Mouse (Mus musculus) frontal cortex, postnatal 36 days (tissue): ENCODE results near the gene Fam78b.

Experiments used
- DNase-seq, 2 experiments: peaks; one replicate each; pipeline ENCODE4 v3.0.0; 2022; ENCODE audit warnings: low spot score in 2 of 2

The Fam78b gene

GRCm38 (mm10) chr1:167094589-167095148 is 93.5 kb downstream of the Fam78b start:
- DNase-seq = no peak

- DNase-seq = no peak
Observed at GRCm38 (mm10) chr1:167098741-167099140, 97.5 kb downstream of the Fam78b start.

GRCm38 (mm10) chr1:167102046-167102445 is 100.8 kb downstream of the Fam78b start:
- DNase-seq = no peak

DNA sequence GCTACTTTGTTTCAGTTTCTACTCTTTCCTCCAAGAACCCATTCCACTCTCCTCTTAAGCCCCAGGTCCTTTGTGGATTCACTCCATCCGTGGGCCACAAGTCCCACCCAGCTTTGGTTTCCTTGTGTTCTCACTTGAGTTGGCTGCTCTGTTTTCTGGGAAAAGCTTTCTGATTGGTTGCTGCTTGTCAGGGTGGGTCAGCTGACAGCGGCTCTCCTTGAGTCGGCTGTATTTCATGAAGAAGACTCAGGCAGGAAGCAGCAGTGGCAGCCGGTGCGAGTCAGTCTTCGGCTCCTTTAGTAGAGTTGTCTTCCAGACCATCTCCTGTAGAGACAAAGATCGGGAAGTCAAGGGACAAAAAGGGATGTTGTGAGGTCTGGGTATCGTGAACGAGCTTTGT is 101.3 kb downstream of the Fam78b start:
- DNase-seq = no peak

- DNase-seq = no peak
Observed at GRCm38 (mm10) chr1:167104956-167105626, 103.9 kb downstream of the Fam78b start.

- no peak for DNase-seq
Observed at GRCm38 (mm10) chr1:167105916-167106315, 104.7 kb downstream of the Fam78b start.

- DNase-seq = no peak
Observed at GRCm38 (mm10) chr1:167108973-167109509, 107.8 kb downstream of the Fam78b start.

DNA sequence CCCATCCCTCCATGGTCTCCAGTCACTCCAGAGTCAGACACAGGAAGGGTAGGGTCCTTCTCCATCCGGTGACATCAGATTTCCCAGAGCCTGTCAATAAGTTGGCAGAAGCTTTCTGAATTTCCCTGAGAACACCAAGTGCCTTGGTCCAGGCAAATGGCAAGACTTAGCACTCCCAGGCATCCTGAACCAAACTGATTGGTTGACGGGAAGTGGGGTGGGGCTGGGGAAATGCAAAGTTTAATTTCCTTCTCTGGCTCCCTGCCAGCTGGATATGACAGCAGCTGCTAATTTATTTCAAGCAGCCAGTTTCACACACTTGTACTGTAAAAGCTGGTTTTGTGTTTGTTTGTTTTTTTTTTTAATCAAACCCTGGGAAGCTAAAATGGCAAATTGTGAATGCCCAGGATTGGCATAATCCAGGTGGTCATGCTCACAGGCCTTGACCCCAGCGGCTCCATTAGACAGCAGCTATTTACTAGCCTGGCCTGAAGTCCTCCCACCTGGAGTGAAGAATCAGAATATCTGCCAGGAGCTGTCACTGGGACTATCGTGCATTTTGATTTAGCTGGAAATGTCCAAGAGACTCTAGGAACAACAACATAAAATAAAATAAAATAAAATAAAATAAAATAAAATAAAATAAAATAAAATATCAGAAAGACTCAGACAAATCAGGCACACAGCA is 113.3 kb downstream of the Fam78b start:
- no peak for DNase-seq

GRCm38 (mm10) chr1:167115121-167115520 is 113.9 kb downstream of the Fam78b start:
- DNase-seq = no peak

GRCm38 (mm10) chr1:167116733-167117132 is 115.5 kb downstream of the Fam78b start:
- no peak for DNase-seq

DNA sequence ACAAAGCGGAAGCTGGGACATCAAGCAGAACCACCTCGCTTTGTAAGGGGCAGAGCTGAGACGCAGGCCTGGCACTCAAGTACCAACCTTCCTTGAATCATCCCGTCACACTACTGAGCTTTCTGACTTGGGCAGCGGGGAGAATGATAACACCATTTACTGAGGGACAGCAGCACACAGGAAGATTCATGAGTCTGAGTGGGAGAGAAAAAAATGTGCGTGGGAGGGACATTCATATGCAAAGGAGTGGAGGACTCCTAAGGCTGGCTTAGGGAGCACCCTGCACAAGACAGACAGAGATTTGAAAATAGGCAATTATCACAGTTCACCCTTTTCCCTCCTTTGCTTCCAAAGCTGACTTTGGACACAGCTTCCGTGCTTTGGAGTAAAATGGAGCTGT is 117.8 kb downstream of the Fam78b start:
- DNase-seq = peak in 1 of 2 experiments; percentile 20

DNA sequence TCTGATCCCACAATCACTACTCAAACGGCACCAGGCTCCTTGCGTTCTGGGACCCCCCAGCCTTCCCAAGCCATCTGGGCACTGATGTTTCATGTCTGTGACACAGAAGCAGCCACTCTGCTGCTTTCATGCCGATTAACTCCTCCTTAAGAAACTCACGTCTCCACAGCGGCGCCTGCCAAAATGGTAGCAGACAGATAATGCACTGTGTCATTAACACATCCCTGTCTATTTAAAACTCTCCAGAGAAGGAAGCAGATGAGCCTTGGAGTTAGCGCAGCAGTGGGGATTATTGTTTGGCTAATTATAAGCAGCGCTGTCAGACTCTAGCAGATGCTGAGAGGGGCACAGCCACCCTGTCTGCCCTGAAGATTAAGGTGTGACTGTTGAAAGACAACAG is 118.2 kb downstream of the Fam78b start:
- DNase-seq = peak; percentile 32 to 60

DNA sequence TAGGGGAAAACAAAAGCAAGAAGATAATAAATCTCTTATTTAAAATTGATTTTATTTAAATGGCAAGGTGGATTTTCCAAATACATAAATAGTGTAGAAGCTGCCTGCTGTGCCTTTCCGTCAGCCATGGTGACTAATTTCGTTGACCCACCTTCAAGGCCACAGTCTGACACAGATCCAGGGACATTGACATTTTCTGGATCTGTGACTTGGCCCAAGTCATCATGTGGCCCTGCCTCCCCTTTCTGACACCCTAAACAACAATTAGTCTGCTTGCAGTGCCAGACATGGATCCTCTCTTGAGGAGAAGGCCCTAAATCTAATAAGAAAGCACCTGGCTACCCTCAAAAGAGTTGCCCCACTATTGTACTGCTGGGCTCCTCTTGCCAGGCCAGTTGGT is 121.2 kb downstream of the Fam78b start:
- DNase-seq = no peak

DNA sequence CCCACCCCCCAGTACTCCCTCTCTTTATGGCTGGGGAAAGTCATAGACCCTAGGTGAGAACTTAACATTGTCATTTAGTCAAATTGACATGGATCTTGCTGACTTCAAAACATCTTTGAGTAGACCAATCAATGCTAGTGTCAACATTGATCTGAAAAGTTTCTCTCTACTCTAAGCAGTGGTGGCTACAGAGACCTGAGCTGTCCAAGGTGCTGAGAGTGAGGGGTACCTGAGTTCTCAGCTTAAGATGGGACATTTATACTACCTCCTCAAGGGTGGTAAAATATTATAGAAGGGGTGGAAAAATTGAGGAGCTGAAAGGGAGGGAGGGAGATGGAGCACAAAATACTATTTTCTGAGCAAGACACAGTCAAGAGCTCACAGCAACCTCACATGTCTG is 122.3 kb downstream of the Fam78b start:
- no peak for DNase-seq

DNA sequence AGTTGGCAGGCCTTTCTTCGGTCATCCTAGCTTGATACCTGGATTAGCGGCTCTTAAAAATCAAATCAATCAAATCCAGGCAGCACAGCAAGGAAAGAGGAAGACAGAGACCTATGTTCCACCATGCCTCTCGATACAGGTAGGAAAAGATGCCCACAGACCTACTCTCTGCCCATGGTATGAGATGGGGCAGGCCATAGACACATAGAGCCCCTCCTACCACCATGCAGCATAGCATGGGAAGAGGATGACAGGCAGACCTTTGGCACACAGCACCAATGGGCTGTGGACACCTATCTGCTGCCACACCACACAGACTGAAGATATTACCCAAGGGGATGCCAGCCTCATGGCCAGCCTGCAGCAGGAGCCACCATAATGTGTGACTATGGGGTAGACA is 124.7 kb downstream of the Fam78b start:
- DNase-seq = no peak

- no peak for DNase-seq
Observed at GRCm38 (mm10) chr1:167126292-167126691, 125.1 kb downstream of the Fam78b start.

GRCm38 (mm10) chr1:167135748-167136147 is 134.5 kb downstream of the Fam78b start:
- peak in 1 of 2 experiments; percentile 20 for DNase-seq
